Mouse (Mus musculus): ENCODE data around the gene Pgm5.

GRCm38 (mm10) chr19:24783736-24784135 is 77.9 kb downstream of the Pgm5 start:
- no peak for TF ChIP-seq CTCF (IDR thresholded peaks at IDR 0.05; ENCODE audit: low read depth)
- no peak for TF ChIP-seq EP300 (IDR thresholded peaks at IDR 0.05; ENCODE audit: low read depth)
